Comparison of ENCODE assay signal across 8 mouse cellular contexts in the genomic region with DNA sequence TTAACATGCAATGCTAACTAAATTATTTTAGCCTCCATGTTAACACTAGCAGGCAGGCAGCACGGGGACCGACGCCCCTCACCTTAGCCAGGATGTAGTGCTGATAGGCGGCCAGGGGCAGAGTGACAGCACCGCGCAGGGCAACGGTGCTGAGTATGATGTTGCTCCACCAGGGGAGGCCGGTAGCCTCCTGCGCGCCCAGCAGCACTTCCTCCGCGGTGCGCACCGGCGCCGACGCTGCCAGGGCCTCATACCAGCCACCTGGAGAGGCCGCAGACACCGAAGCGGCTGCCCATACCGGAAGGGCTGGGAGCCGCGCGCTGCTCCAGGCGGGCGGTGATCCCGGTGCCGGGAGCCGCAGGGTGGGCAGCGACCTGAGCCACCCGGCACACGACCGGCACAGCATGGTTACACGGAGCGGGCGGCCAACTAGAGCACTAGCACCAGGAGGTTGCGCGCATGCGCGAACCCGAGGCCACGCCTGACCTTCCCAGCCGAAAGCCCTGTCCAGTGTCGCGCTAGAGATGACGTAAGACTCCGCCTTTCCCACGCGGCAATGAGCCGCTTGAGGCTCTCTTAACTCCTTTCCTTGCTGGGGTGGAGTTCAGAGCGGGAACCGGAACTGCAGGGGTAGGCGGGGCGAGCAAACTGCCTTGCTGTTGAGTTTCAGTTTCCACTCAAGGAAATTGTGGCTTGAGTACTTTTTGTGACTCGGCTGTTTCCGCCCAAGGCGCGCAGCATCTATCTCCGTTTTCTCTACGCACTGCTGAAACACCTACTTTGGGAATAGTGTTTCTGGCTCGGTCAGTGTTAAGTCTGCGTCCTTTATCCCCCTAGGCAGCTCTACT. TPM values are rescaled to one million over a fixed set of nuclear protein-coding genes. Genes with fewer than 3 reads are reported as not detected.
DNase-seq lines count a peak whose midpoint lies in the region; ATAC-seq lines count a peak whose summit lies in the region.

A gene (minus strand): TSS at position 468 of the 848 bp plus-strand sequence.

- peak; percentile 99 for ATAC-seq in hindbrain, embryonic 11.5 days (ENCODE audit: low FRiP score)

- under 1% methylated on average over 62 of the region's 62 CpGs for WGBS in hindbrain, embryonic 11.5 days

- H3K9me3 ChIP-seq in hindbrain, embryonic 11.5 days (ENCODE audit: control insufficient read depth, low read length) = no peaks in the 10 kb centered on the region

- H3K9ac ChIP-seq in hindbrain, embryonic 11.5 days (ENCODE audit: low read depth, low read length) = peak within 1 kb of the TSS; percentile 83

- H3K4me3 ChIP-seq in hindbrain, embryonic 11.5 days (ENCODE audit: low read depth, low read length) = peak within 1 kb of the TSS; percentile 75

- peak within 1 kb of the TSS; percentile 66 for H3K4me2 ChIP-seq in hindbrain, embryonic 11.5 days (replicated peaks; ENCODE audit: low read depth, low read length)

- no peaks in the 10 kb centered on the region for H3K27me3 ChIP-seq in hindbrain, embryonic 11.5 days (ENCODE audit: control insufficient read depth, insufficient read depth, low read length)

- peak; percentile 98 for DNase-seq in Muller cell, postnatal 12 days (ENCODE audit: inconsistent ontology term)
- DNase-seq in cerebellum, adult 9-11 months = peak; percentile 99
- peak; percentile 97 to 99 for DNase-seq in frontal cortex, adult 2 months (ENCODE audit: extremely low spot score in 1 of 2, low spot score in 1 of 2)
- peak; percentile 99 for DNase-seq in hindbrain, embryonic 11.5 days (ENCODE audit: low spot score)
- peak; percentile 97 to 98 for DNase-seq in layer of hippocampus, postnatal 10 days (ENCODE audit: low spot score in 2 of 2)
- DNase-seq in lung, postnatal 10 days = peak; percentile 99
- DNase-seq in ovary, postnatal 36 days (ENCODE audit: low spot score) = peak; percentile 98
- DNase-seq in thymus, postnatal 25 days = peak; percentile 98

- peak within 1 kb of the TSS; percentile 87 for H3K27ac ChIP-seq in hindbrain, embryonic 11.5 days (ENCODE audit: low read depth, low read length)

- no peaks in the 10 kb centered on the region for H3K4me1 ChIP-seq in hindbrain, embryonic 11.5 days (replicated peaks; ENCODE audit: control insufficient read depth, insufficient read depth, low read length)

- H3K36me3 ChIP-seq in hindbrain, embryonic 11.5 days (ENCODE audit: control insufficient read depth, insufficient read depth, low read length) = no peaks in the 10 kb centered on the region

RNA-seq across cellular contexts. Expression of the gene that starts here (rescaled TPM):
- polyA plus RNA-seq in frontal cortex, adult 2 months (2012; rRNA removed) = 33.2 and 37.4 TPM in 2 replicates
- 27.1 and 31.6 TPM in 2 replicates for polyA plus RNA-seq in hindbrain, embryonic 11.5 days (2014; fragmentation: Nextera tagmentation; extraction: Ambion mirVana)
- 10 to 100 TPM; 26.8 to 29.4 TPM for total RNA-seq in layer of hippocampus, postnatal 10 days (2021)

Comparison
In these comparisons a context has a peak if more than half of its experiments do, and no peak if none do; other contexts are left out.
1. Peak in every context shown above with its lines: DNase-seq, ATAC-seq, H3K4me3 ChIP-seq and H3K27ac ChIP-seq.